Mouse (Mus musculus) megakaryocyte-erythroid progenitor cell, adult 5 weeks (primary cell): Measurements from ENCODE around the gene Ttc30a1. TPM values are rescaled to one million over a fixed set of nuclear protein-coding genes. Genes with fewer than 3 reads are reported as not detected.

Experiments
- polyA plus RNA-seq: library from polyadenylated mRNA; stranded (reverse); fragments of >175 nt; gene quantifications from 2 replicates; pipeline ENCODE4 v1.2.3, GENCODE M21; 2012

The Ttc30a1 gene
- 0.67 and 0.97 TPM in 2 replicates for polyA plus RNA-seq

DNA sequence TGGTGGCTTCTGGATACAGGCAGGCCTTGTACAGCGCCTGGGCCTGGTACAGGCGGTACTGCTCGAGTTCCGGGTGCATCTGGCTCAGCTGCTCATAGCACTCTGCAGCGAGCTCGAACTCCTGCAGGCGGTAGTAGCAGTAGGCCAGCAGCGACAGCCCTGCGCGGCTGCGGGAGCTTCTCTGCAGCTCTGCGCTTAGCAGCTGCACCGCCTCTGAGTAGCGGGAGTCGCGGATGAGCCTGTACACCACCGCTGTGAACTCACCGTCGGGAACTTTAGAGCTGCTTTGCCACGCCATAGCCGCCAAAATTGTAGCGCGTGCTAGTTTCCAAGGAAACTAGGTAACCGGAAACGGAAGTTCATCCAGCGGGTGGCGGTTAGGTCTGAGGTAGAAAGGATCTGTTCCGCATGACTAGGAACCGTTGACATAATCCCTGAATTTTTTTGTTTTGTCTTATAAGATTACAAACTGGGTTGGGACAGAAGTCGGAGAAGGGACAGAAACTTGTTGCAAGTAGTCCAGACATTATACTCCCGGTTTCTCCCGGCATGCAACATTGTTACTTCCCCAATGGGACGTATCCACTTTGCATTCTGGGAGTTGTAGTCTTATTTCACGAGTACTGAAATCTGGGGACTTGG is at the start of gene Ttc30a1:
Gene Ttc30a1, minus strand, starts transcription at position 528 of the 642 bp plus-strand sequence.

DNA sequence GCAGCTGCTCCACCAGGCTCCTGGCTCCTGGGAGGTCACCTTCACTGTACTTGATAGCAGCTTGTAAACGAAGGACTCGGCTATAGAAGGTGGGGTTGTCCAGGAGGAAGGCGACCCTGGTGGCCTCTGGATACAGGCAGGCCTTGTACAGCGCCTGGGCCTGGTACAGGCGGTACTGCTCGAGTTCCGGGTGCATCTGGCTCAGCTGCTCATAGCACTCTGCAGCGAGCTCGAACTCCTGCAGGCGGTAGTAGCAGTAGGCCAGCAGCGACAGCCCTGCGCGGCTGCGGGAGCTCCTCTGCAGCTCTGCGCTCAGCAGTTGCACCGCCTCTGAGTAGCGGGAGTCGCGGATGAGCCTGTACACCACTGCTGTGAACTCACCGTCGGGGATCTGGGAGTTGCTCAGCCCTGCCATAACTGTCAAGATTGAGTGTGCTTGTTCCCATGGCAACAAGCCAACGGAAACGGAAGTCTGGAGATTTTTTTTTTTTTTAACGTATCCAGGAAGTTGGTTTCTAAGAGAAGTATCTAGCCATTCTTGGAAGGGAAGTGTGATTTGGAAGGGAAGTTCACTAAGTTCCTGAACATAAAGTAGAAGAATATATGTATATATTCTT is 3.9 kb downstream of the Ttc30a1 start, which contains the start of gene Ttc30a2:
Gene Ttc30a2, minus strand, starts transcription at position 419 of the 617 bp plus-strand sequence.

GRCm38 (mm10) chr2:75938117-75939063 is 43.4 kb downstream of the Ttc30a1 start, which contains the start of gene Ttc30b:
Gene Ttc30b, minus strand, starts transcription at chr2:75938585.

Other genes with a start within 250 kb of the Ttc30a1 start
- gene Agps, start 149.8 kb downstream of the Ttc30a1 start, polyA plus RNA-seq, result 10.8 and 14.7 TPM in 2 replicates
- gene Ttc30b, start 43.4 kb downstream of the Ttc30a1 start, polyA plus RNA-seq, result 0.53 and 0.73 TPM in 2 replicates
- gene Ttc30a2, start 3.8 kb downstream of the Ttc30a1 start, polyA plus RNA-seq, result 0.08 TPM in 1 of 2 replicates, not detected in the other